Mouse (Mus musculus): ENCODE results near the gene Nsf. TPM values are rescaled to one million over a fixed set of nuclear protein-coding genes. Genes with fewer than 3 reads are reported as not detected.
A peak's percentile ranks its signal among the peaks of the same experiment; 100 is the strongest.

Gene Nsf
- total RNA-seq, 2 experiments from 2014 or later, result 858 to 979 TPM

- intact Hi-C loops (cut with DNase I), result no loop called here
- no peak for DNase-seq (ENCODE audit: extremely low spot score in 1 of 2, low spot score in 2 of 2)
- Histone ChIP-seq H3K27ac (no peak overlapping the region), H3K4me3 (no peak overlapping the region)
- no peak for TF ChIP-seq CTCF (IDR thresholded peaks at IDR 0.05)
Measured at GRCm38 (mm10) chr11:103937976-103938728, 15.7 kb downstream of the Nsf start.

- intact Hi-C loops (cut with DNase I), result no loop called here
- DNase-seq (ENCODE audit: extremely low spot score in 1 of 2, low spot score in 2 of 2), result peak in 1 of 2 experiments; percentile 37
- no peak for TF ChIP-seq CTCF (IDR thresholded peaks at IDR 0.05)
- no peak overlapping the region for H3K4me3 ChIP-seq
- H3K27ac ChIP-seq, result no peak overlapping the region
Measured at GRCm38 (mm10) chr11:103937451-103937850, 16.4 kb downstream of the Nsf start.

- TF ChIP-seq CTCF (IDR thresholded peaks at IDR 0.05), result no peak
- DNase-seq (ENCODE audit: extremely low spot score in 1 of 2, low spot score in 2 of 2), result no peak
- intact Hi-C loops (cut with DNase I), result no loop called here
- Histone ChIP-seq H3K27ac (no peak overlapping the region), H3K4me3 (no peak overlapping the region)
Measured at GRCm38 (mm10) chr11:103935717-103936116, 18.1 kb downstream of the Nsf start.

DNA sequence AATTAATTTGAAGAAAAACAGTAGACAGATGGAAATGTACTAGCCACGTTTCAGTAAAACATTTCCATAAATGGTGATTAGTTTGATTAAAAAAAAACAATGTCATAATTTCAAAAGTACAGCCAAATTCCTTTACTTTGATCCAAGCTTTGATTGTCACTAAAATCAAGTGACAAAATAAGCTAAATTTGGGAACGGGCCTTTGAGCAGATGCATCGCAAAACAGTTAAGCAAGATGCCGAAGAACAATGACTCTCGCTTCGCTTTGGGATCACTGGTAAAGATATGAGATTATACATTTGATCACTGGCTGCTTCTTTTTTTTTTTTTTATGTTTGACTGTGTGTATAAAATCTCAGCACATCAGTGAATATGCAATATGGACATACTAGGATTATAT, 20.0 kb downstream of the Nsf start:
- DNase-seq (ENCODE audit: extremely low spot score in 1 of 2, low spot score in 2 of 2), result no peak
- no peak overlapping the region for H3K4me3 ChIP-seq
- no peak for TF ChIP-seq CTCF (IDR thresholded peaks at IDR 0.05)
- 0 out of 2 replicates have a peak overlapping the region, but pooled peaks have one; percentile 15 for H3K27ac ChIP-seq
- intact Hi-C loops (cut with DNase I), result no loop called here

- intact Hi-C loops (cut with DNase I), result no loop called here
- DNase-seq (ENCODE audit: extremely low spot score in 1 of 2, low spot score in 2 of 2), result no peak
- H3K4me3 ChIP-seq, result no peak overlapping the region
- H3K27ac ChIP-seq, result no peak overlapping the region
- TF ChIP-seq CTCF (IDR thresholded peaks at IDR 0.05), result no peak
Measured at GRCm38 (mm10) chr11:103923957-103924356, 29.9 kb downstream of the Nsf start.

DNA sequence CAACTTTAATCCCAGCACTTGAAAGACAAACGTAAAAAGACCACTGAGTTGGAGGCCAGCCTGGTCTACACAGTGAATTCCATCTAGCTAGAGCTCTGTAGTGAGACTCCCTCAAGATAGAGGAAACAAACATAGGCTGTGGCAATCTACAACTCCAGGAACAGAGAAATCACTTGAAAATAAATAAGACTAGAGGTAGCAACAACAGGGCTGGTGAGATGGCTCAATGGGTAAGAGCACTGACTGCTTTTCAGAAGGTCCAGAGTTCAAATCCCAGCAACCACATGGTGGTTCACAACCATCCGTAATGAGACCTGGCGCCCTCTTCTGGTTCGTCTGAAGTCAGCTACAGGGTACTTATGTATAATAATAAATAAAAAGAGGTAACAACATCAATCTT, 30.6 kb downstream of the Nsf start:
- H3K27ac ChIP-seq, result no peak overlapping the region
- intact Hi-C loops (cut with DNase I), result no loop called here
- TF ChIP-seq CTCF (IDR thresholded peaks at IDR 0.05), result peak; percentile 18

DNA sequence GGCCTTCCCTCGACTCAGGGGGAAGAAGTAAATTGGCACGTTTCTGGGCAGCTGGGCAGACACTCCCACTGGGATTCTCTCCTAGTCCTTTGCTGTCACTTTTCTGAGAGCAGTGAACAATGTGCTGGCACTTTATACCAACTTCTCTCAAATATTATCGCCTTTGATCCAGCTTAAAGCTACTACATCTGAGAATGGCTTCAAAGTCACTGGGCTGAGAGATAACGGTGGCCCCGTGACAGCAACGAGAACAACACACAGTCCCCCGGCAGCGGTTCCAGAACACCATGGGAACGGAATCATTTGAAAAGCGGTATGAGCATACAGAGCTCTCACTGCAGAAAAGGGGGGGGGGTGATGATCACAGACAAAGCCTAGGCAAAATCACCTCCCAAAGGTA, 31.0 kb downstream of the Nsf start:
- intact Hi-C loops (cut with DNase I), result no loop called here
- TF ChIP-seq CTCF (IDR thresholded peaks at IDR 0.05), result no peak
- H3K27ac ChIP-seq, result no peak overlapping the region
- DNase-seq (ENCODE audit: extremely low spot score in 1 of 2, low spot score in 2 of 2), result no peak
- H3K4me3 ChIP-seq, result no peak overlapping the region

More for the DNA sequence above, 30.6 kb downstream of the Nsf start:
- H3K4me3 ChIP-seq, result no peak overlapping the region
- no peak for DNase-seq (ENCODE audit: extremely low spot score in 1 of 2, low spot score in 2 of 2)

GRCm38 (mm10) chr11:103920665-103921064, 33.2 kb downstream of the Nsf start:
- DNase-seq (ENCODE audit: extremely low spot score in 1 of 2, low spot score in 2 of 2), result no peak
- Histone ChIP-seq H3K4me3 (no peak overlapping the region), H3K27ac (no peak overlapping the region)
- intact Hi-C loops (cut with DNase I), result no loop called here
- TF ChIP-seq CTCF (IDR thresholded peaks at IDR 0.05), result no peak

DNA sequence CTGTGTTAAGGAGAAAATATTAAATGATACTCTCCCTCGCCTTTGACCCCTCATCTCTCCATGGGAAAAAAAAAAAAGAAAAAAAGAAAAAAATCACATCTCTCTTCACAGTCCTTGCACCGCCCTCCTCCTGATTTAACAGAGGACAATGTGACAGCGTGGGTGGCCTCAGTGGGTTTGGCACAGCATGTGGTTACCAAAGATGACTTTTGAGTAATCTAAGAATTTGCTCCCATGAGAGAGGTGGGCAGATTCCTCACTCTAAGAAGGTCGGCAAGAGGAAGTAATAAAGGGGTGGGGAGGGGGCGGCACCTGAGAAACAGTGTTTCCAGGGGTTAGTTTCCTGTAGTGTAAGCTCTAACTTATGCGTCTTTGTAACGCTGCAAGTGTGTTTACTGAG, 37.0 kb downstream of the Nsf start:
- no peak overlapping the region for H3K27ac ChIP-seq
- TF ChIP-seq CTCF (IDR thresholded peaks at IDR 0.05), result no peak
- H3K4me3 ChIP-seq, result no peak overlapping the region
- intact Hi-C loops (cut with DNase I), result no loop called here
- no peak for DNase-seq (ENCODE audit: extremely low spot score in 1 of 2, low spot score in 2 of 2)

DNA sequence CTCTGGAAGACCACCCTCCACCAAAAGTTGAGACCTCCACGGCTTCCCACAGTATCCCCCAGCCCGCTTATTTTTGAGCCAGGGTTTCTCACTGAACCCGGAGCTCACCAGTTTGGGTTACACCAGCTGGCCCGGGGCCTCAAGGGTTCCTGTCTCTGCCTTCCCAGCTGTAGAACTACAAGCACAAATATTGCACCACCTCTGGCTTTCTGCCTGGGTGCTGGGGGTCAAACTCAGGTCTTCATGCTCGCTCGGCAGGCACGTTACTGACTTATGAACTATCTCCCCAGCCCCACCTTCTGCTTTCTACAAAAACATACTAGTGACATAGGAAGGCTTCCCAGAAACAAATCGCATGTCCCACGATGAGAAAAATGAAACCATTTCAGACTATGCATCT, 38.2 kb downstream of the Nsf start:
- no peak overlapping the region for H3K27ac ChIP-seq
- H3K4me3 ChIP-seq, result no peak overlapping the region
- intact Hi-C loops (cut with DNase I), result no loop called here
- no peak for DNase-seq (ENCODE audit: extremely low spot score in 1 of 2, low spot score in 2 of 2)
- TF ChIP-seq CTCF (IDR thresholded peaks at IDR 0.05), result no peak

- H3K27ac ChIP-seq, result no peak overlapping the region
- intact Hi-C loops (cut with DNase I), result loop anchor here (1.0 to 5.0 kb wide), 2 partner anchors 148 to 274 kb away; partner anchors contain the start of gene Lyzl6
- no peak for DNase-seq (ENCODE audit: extremely low spot score in 1 of 2, low spot score in 2 of 2)
- no peak overlapping the region for H3K4me3 ChIP-seq
- peak; percentile 90 for TF ChIP-seq CTCF (IDR thresholded peaks at IDR 0.05)
Measured at GRCm38 (mm10) chr11:103910993-103911585, 42.8 kb downstream of the Nsf start.

DNA sequence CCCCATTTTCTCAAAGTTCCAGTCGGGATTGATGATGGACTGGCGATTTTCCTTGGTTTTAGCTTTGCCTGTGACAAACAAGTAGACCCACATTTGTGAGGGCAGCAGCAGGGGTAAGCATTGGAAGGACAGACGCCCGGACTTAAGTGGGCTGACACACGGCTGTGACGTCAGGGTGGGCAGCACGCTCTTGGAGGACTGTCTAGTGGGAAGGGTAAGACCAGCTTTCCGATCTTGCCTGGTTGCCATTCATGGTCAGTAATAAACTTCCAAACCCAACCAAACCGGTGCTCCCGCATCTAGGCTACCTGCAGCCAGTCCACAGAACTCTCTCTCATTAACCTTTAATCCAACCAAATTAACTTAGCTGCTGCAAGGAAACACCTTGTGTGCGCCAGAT, 43.3 kb downstream of the Nsf start:
- intact Hi-C loops (cut with DNase I), result loop anchor here (5.0 kb wide), 1 partner anchor 273 kb away; the partner anchor contains the start of gene Lyzl6

More for the DNA sequence above, 43.3 kb downstream of the Nsf start:
- no peak overlapping the region for H3K27ac ChIP-seq
- DNase-seq (ENCODE audit: extremely low spot score in 1 of 2, low spot score in 2 of 2), result no peak
- TF ChIP-seq CTCF (IDR thresholded peaks at IDR 0.05), result no peak
- H3K4me3 ChIP-seq, result no peak overlapping the region

All from left cerebral cortex, adult 2 months (tissue).